21 mouse cellular contexts compared by ENCODE assay signal in genomic region chr11:17651389-17652156, GRCm38 (mm10).
DNase-seq lines count a peak whose midpoint lies in the region; ATAC-seq lines count a peak whose summit lies in the region.
"Had no signal": no experiment of that assay in that cellular context is flagged by ENCODE, and none has a peak within 500 bp of the region (broad histone marks: within the 10 kb centered on the region; RNA-seq: fewer than 3 reads in every experiment).

No protein-coding gene starts in this region.

- peak; percentile 51 to 73 for DNase-seq in layer of hippocampus, adult 18-20 months (ENCODE audit: low spot score in 2 of 2)
- no peak for DNase-seq in layer of hippocampus, adult 9-10 months (ENCODE audit: low spot score)
- DNase-seq in right cerebral cortex, adult 18-20 months, result peak; percentile 8
- DNase-seq in right cerebral cortex, postnatal 10 days (ENCODE audit: low spot score in 2 of 2), result no peak
- no peak for DNase-seq in urinary bladder, postnatal 4 days (ENCODE audit: low spot score in 2 of 2)
- DNase-seq: adrenal gland, postnatal 14 days; cerebellum, adult 2 months; cerebellum, postnatal 10 days; gastrocnemius, postnatal 14 days; heart, adult 2 months; heart, postnatal 14 days had no signal

- 0 out of 2 replicates have a peak, but pooled peaks have one; percentile 43 for ATAC-seq in hindbrain, embryonic 12.5 days (ENCODE audit: low FRiP score)
- ATAC-seq in hindbrain, embryonic 16.5 days, result no peak
- ATAC-seq: activated CD4-positive, CD25-positive, alpha-beta regulatory T cell, adult 4 months; forebrain, embryonic 13.5 days; Patski had no signal

- H3K4me1 ChIP-seq in hindbrain, embryonic 12.5 days, result no peaks in the 10 kb centered on the region
- no peaks in the 10 kb centered on the region for H3K4me1 ChIP-seq in hindbrain, embryonic 16.5 days (ENCODE audit: control insufficient read depth, insufficient read depth, low read depth, low read length)
- H3K4me1 ChIP-seq: embryonic facial prominence, embryonic 10.5 days; forebrain, embryonic 13.5 days; heart, embryonic 15.5 days had no signal

- H3K9ac ChIP-seq in hindbrain, embryonic 12.5 days, result no peak overlapping the region
- no peak overlapping the region for H3K9ac ChIP-seq in hindbrain, embryonic 16.5 days (ENCODE audit: low read depth, low read length)
- H3K9ac ChIP-seq: forebrain, embryonic 13.5 days; heart, embryonic 15.5 days; hindbrain, embryonic 14.5 days had no signal

- no peak overlapping the region for H3K4me3 ChIP-seq in hindbrain, embryonic 12.5 days
- H3K4me3 ChIP-seq in hindbrain, embryonic 16.5 days (ENCODE audit: low read length), result no peak overlapping the region
- H3K4me3 ChIP-seq: embryonic facial prominence, embryonic 10.5 days; forebrain, embryonic 13.5 days; heart, adult 2 months; heart, embryonic 15.5 days had no signal

- no peaks in the 10 kb centered on the region for H3K27me3 ChIP-seq in hindbrain, embryonic 12.5 days
- no peaks in the 10 kb centered on the region for H3K27me3 ChIP-seq in hindbrain, embryonic 16.5 days (replicated peaks; ENCODE audit: control insufficient read depth, insufficient read depth, low read length)
- H3K27me3 ChIP-seq: CH12.LX; forebrain, embryonic 13.5 days; heart, embryonic 15.5 days; Patski had no signal

- WGBS in hindbrain, embryonic 12.5 days, result 49% methylated on average over 4 of the region's 4 CpGs
- WGBS in hindbrain, embryonic 16.5 days, result 51% methylated on average over 4 of the region's 4 CpGs

- no peaks in the 10 kb centered on the region for H3K9me3 ChIP-seq in hindbrain, embryonic 12.5 days (replicated peaks)
- H3K9me3 ChIP-seq in hindbrain, embryonic 16.5 days (ENCODE audit: control insufficient read depth, low read length), result no peaks in the 10 kb centered on the region
- H3K9me3 ChIP-seq: embryonic facial prominence, embryonic 10.5 days; forebrain, embryonic 13.5 days; heart, embryonic 15.5 days had no signal

- H3K27ac ChIP-seq in hindbrain, embryonic 12.5 days, result no peak overlapping the region
- no peak overlapping the region for H3K27ac ChIP-seq in hindbrain, embryonic 16.5 days (ENCODE audit: low read depth, low read length)
- H3K27ac ChIP-seq: embryonic facial prominence, embryonic 10.5 days; forebrain, embryonic 13.5 days; heart, adult 2 months; heart, embryonic 15.5 days; hindbrain, embryonic 14.5 days had no signal

- H3K4me2 ChIP-seq in hindbrain, embryonic 12.5 days (replicated peaks), result no peak overlapping the region
- no peak overlapping the region for H3K4me2 ChIP-seq in hindbrain, embryonic 16.5 days (ENCODE audit: low read length)
- H3K4me2 ChIP-seq: forebrain, embryonic 13.5 days; heart, embryonic 11.5 days; heart, embryonic 15.5 days; hindbrain, embryonic 14.5 days had no signal

- H3K36me3 ChIP-seq in hindbrain, embryonic 12.5 days, result no peaks in the 10 kb centered on the region
- H3K36me3 ChIP-seq in hindbrain, embryonic 16.5 days (ENCODE audit: control insufficient read depth, insufficient read depth, low read length), result no peaks in the 10 kb centered on the region
- H3K36me3 ChIP-seq: embryonic facial prominence, embryonic 10.5 days; heart, embryonic 15.5 days had no signal

Comparison
In these comparisons a context has a peak if more than half of its experiments do, and no peak if none do; other contexts are left out.
1. DNase-seq: peak in layer of hippocampus, adult 18-20 months (2 of 2) and right cerebral cortex, adult 18-20 months (single experiment); none in layer of hippocampus, adult 9-10 months (single experiment), right cerebral cortex, postnatal 10 days (0 of 2) and urinary bladder, postnatal 4 days (0 of 2).